Mouse (Mus musculus): ENCODE measurements around the gene Wdr74.

The Wdr74 gene

GRCm38 (mm10) chr19:8735389-8736159 is at the start of gene Wdr74:
Gene Wdr74, plus strand, starts transcription at chr19:8735827.
- peak; percentile 90 for DNase-seq (ENCODE audit: low spot score)

DNA sequence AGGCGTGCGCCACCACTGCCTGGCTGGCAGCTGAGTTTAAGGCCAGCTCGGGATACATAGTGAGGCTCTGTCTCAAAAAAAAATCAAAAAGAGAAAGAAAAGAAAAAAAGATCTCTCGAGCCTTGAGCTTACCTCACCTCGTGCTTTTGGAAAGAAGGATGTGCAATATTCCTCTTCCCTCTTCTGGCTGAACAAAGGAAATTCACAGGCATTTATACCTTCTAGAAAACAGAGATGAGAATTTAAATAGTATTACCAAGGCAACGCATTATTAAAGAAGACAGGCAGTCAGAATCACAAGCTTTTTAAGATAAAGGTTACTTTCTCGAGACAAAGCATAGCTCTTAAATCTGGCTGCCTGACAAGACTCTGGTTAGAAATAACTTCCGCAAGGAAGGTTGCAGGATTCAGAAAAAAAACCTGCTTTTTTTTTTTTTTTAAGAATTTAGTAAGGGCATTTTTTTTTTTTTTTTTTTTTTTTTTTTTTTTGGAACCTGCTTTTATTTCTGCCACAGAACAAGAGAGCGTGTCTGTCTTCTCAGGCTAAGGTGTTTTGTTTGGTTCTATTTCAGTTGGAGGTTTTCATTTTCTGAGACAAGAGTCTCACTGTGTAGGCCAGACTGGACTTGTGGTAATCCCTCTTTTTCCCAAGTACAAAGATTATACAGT is 43.6 kb upstream of the Wdr74 start:
- no peak for DNase-seq (ENCODE audit: low spot score)

- no peak for DNase-seq (ENCODE audit: low spot score)
These were observed 42.9 kb upstream of the Wdr74 start for GRCm38 (mm10) chr19:8692740-8693139.

GRCm38 (mm10) chr19:8695330-8695729 is 40.3 kb upstream of the Wdr74 start:
- peak; percentile 47 for DNase-seq (ENCODE audit: low spot score)

- DNase-seq (ENCODE audit: low spot score), result no peak
These were observed 36.0 kb upstream of the Wdr74 start for GRCm38 (mm10) chr19:8699652-8700051.

DNA sequence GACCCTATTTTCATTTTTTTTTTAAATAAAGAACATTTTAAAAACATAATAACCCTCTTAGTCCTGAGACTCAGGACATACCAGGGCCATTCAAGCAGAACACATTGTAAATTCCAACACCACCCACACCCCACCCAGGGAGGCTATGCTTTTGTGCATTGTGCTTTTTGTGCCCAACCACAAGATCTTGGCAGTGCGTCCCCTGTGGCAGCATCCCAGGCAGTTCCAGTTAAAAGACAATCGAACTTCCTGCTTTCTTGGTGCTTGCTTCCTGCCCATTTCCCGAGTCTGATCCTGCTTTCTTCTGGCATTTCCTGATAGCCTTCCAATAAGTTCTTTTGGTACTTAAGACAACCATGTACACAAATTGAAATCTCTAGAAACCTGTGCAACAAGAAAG is 33.2 kb upstream of the Wdr74 start:
- no peak for DNase-seq (ENCODE audit: low spot score)

DNA sequence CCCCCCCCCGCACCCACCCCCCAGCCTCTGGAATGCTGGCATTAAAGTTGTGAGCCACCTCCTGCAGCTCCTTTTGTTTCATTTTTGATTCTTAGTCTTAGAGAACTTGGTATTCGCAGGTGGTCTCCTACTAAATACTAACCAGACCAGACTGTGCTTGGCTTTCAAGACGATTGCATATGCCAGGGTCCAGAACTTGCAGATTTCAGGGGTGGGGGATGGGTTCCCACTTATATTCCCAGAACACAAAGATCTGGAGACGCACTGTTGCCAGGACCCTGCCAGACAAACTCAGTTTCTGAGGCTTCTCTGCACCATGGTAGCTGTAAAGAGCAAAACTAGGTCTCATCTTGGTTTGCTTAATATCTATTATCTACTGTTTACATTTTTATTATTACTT is 32.1 kb upstream of the Wdr74 start:
- DNase-seq (ENCODE audit: low spot score), result no peak

GRCm38 (mm10) chr19:8705026-8705708 is 30.5 kb upstream of the Wdr74 start:
- no peak for DNase-seq (ENCODE audit: low spot score)

DNA sequence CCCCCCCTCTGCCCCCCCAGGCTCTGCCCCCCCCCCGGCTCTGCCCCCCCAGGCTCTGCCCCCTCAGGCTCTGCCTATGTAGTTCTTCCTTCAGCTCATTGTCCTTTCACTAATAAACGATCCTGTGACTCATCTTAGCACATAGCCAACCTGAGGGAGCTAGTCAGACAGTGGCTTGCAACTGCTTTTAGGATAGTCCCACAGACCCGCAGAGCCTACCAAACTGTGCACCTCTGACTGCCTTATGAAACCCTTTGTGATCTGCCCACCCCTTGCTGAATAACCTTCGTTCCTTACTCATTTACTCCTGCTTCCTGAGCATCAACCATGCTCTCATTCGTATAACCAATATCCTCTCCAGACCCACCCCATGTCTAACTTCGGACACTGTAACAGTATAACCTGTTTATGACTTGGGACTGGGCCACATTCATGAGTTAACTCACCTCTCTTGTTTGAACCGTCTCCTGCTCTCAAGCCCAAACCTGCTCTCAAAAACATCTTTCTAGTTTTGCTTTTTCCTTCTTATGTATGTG is 29.4 kb upstream of the Wdr74 start:
- no peak for DNase-seq (ENCODE audit: low spot score)

DNA sequence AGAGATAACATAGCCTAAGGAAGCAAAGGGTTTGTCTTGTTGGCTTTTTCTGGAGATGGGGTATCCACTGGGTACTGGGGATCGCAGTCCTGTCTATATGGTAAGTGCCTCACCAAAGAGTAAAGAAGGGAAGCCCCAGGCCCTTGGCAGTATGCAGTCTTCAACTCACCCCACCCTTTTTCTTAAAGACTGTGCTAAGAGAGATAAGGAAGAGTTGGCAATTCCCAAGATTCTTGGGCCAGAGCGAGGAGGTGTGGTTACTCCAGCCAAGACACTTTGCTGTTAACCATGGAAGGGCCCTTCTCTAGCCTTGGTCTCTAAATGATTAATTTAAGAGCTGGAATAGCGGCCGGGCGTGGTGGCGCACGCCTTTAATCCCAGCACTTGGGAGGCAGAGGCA is 28.7 kb upstream of the Wdr74 start:
- no peak for DNase-seq (ENCODE audit: low spot score)

GRCm38 (mm10) chr19:8708954-8709353 is 26.7 kb upstream of the Wdr74 start:
- no peak for DNase-seq (ENCODE audit: low spot score)

- DNase-seq (ENCODE audit: low spot score), result no peak
These were observed 25.6 kb upstream of the Wdr74 start for GRCm38 (mm10) chr19:8710057-8710456.

DNA sequence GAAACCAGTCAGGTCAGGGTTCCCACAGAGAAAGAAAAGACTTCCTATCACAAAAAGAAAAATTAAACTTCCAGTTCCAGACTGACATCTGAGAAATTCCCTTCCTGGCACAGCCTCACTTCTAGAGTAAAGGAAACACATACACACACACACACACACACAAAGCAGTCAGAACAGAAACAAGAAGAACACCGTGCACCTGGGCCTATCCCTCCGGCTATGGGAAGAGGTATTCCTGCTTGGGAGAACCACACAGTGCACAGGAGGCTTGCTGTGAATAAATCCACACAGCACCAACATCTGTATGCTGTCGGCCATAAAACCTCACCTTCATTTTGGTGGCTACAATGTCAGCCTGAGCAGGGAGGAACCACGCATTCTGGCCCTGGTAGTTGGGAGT is 24.1 kb upstream of the Wdr74 start:
- DNase-seq (ENCODE audit: low spot score), result no peak

DNA sequence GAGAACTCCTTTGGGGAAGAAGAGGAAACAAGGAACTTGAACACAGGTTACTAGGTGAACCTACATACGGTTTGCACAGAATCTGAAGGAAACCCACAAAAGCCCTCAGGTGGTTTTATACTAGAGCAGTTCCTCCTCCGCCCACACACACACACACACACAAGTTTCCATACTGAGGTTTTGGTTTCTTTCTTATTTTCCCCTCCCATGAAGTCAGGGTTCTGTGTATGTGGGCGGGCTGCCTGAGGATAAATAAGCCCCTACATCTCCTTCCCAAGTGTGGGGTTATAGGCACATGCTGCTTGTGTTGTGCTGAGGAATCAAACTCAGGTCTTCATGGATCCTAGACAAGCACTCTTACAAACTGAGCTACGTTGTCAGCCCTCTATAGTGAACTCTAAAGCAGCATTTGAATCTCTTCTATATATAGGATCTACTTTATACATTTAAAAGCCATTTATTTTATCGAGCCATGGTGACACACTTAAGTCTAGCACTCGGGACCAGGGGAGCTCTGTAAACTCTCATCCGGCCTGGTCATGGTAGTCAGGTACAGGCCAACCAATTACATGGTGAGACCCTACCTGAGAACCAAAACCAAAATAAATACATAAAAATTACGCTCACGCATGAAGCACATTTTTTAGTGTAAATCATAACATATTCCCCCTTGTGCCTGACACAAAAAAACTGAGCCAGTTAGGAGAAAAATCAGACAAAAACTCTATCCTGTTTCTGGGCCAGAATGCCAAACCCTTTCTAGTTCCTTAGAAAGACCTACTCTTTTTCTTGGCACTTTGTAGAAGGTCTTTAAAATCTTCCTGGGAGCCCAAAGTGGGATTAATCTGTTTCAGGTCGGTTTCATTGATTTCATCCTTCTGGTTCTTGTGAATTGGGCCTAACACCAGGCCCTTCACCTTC is 23.4 kb upstream of the Wdr74 start:
- DNase-seq (ENCODE audit: low spot score), result no peak

DNA sequence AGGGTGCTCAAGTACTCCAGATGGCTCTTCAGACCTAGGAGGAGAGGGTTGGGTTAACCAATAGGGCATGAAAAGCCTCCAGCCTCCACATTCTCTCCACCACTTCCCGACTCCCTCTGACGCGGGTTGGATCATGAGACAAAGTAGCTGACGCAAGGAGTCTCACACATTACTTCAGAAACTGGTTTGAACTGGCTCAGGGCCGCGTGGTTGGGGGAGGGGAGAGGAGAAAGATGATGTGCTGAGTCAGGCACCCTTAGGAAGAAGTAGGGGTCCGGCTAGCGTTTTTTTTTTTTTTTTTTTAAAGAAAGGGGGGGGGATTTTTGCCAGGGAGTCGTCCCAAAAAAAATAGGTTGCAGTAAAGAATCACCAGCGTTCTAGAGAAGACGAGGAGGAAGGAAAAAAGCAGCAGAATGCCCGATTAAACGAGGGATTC is 22.7 kb upstream of the Wdr74 start:
- DNase-seq (ENCODE audit: low spot score), result peak; percentile 92

GRCm38 (mm10) chr19:8713306-8713996 is 22.2 kb upstream of the Wdr74 start:
- peak; percentile 91 for DNase-seq (ENCODE audit: low spot score)

GRCm38 (mm10) chr19:8713997-8714652 is 21.5 kb upstream of the Wdr74 start:
- DNase-seq (ENCODE audit: low spot score), result no peak

DNA sequence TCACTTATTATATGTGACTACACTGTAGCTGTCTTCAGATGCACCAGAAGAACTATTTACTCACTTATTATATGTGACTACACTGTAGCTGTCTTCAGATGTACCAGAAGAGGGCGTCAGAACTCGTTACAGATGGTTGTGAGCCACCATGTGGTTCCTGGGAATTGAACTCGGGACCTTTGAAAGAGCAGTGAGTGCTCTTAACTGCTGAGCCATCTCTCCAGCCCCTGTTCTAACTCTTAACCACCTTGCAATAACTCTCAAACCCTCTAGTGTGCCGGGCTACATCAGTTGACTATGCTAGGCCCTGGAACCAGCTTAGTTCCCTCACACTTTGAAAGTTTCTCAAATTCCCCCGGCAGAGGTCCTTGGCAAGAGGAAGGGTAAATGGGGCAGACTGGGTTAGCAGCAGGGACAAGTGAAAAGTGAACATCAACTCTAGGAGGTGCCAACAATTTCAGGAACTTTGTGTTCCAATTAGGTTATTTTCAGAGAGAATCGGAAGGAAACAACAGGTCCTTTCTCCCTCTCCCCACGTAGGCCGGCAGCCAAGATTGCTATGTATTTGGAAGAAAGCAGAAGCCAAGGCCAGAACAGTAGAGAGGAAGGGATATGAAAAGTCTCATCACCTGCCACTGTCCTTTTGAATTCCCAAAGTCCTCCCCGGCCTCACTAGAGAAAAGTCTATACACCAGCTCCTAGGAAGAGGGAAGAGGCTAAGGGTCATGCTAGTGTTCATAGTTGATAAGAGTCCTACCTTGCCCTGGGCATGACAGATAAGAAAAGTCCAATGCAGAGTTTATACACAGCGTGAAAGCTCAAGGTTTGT is 20.8 kb upstream of the Wdr74 start:
- DNase-seq (ENCODE audit: low spot score), result peak; percentile 64

Data from yolk sac, embryonic 10.5 days (tissue).